Mouse (Mus musculus) liver, embryonic 14.5 days (tissue): Measurements from ENCODE around the gene Dars.

ENCODE experiments used
- CTCF ChIP-seq: IDR thresholded peaks from 2 replicates; pipeline ENCODE4 v1.5.1; 2016; ENCODE audit warnings: antibody characterized with exemption, low read depth, control low read depth
- EP300 ChIP-seq: IDR thresholded peaks from 2 replicates; pipeline ENCODE4 v1.6.1; 2016; ENCODE audit warnings: antibody characterized with exemption, low read depth

GRCm38 (mm10) chr1:128344232-128344631, 72.9 kb downstream of the Dars start:
- no peak for TF ChIP-seq CTCF
- TF ChIP-seq EP300: no peak
